Mouse (Mus musculus) kidney, postnatal 25 days (tissue): ENCODE data around the gene Kdelr2.

Source experiments
- DNase-seq, 2 experiments: peaks; one replicate each; pipeline ENCODE4 v3.0.0; 2021; ENCODE audit warnings: mixed read lengths in 2 of 2

Kdelr2 gene

DNA sequence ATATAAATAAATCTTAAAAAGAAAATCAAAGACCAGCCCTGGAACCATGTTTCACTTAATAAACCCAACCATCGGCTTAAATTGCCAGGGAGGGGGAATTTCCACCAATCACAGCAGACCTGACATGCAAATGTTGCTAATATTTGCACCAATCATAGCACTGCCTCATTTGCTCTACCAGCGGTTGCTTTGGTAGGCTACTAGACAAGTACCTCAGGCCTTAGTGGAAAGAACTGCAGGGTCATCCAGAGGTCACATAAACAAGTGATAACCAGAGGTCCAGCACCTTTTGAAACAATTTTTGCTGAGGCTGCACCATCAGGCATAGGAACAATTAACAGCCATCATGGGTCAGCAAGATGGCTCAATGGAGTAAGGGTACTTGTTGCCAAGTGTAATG is 2.1 kb upstream of the Kdelr2 start:
- DNase-seq = no peak

DNA sequence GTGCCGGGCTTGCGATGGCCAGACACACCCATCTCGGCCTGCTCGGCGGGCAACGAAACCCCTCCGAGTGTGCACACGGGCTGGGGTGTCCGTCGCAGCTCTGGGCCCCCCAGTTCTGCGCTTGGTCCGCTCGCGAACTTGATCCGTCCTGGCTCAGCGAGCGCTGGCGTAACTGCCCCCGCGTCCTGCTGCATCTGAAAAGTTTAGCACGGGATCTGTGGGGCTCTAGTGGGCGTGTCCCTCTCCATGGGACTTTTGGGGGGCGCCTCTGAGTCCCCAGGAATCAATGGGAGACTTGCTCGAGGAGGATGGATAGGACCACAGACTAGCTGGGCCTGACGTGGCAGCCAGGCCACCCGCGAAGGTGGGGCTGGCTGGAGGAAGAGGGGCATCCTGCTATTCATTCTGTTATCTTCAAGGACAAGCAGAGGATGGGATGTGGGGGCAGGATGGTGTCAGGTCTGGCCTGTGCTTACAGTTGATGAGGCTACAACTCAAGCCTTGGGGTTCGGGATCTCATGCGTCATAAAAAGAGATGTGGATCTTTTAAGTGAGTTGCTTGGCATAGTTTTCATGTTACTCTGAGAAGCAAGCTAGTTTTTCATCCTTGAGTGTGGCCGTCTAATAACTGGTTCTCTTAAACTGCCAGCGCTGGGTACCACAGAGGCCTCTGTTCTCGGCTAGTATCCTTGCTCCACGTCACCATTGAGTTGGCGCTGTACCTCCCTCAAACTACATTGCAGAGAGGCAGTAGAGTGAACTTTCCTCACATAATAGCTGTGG is 701 bp downstream of the Kdelr2 start:
- peak in 1 of 2 experiments; percentile 16 for DNase-seq

DNA sequence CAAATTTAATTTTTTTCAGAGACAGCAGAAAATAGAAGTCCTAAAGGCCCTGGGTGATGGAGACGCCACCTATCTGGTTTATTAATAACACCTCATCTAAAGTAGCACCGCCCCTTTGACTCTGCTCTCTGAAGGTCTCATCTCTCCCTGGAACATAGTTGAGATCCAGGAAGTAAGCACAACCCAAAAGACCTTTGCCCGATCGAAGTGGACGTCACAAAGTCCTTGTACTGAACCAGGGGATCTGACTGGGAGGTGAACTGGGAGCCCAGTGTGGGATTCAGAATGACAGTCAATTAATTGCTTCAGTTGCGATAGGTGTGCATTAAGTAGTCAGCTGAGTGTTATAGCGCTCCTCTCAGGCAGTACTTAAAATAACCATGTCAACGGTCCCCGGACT is 1.6 kb downstream of the Kdelr2 start:
- peak; percentile 64 to 80 for DNase-seq

DNA sequence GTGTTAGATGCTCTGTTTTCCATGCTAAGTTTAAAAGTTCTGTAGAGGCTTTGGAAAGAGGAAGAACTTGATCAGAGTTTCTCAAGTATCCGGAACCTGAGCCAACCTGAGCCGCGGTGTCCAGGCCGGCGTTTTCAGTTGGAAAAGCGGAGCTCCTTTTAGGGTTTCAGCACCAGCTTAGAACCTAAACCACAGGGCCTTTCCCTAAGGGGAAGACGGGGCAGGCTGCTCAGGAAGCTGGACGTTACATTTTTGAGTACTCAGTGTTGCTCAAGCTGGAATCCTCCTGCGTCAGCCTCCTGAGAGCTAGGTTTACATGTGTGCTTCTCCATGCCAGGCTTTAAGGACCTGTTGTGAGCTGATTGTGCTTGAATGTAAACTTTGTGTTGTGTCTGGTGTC is 2.9 kb downstream of the Kdelr2 start:
- no peak for DNase-seq

DNA sequence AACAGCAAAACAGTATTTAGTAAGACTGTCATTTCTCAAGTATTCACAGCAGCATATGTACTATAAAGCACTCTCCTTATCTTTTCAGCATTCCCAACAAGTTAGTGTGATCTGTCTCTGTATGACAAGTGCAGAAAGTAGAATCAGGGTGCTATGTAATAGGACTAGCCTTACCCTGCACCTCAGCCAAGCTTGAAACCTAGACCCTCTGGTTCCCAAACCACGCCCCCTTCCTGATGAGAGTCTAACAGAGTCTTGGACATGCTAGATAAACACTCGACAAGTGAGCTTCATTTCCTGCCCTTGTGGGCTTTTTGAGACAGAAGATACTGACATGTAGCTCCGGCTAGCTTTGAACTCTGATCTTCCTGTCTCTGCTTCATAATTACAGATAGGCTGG is 5.6 kb downstream of the Kdelr2 start:
- no peak for DNase-seq

DNA sequence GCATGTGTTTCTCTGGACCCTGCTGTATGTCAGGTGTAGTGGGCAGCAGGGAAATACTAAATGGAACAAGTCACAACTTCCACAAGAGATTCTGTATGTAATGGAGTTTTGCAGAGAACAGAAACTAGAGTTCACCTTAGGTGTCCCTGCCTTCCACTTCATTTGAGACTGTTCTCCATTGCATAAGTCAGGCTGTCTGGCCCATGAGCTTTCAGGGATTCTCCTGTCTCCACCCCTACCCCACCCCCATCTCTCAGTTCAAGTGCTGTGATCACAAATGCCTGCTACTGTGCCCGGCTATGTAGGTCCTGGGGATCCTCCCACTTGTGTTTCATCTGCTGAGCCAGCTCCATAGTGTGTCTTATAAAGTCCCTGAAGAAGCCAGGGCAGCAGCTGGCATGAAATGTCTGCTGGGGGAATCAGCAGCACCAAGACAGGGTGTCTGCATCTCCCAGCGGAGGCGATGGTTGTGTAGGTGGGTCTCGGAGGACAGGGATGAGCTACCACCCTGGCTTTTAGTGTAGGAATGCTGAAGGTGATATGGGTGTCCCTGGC is 7.3 kb downstream of the Kdelr2 start:
- no peak for DNase-seq

DNA sequence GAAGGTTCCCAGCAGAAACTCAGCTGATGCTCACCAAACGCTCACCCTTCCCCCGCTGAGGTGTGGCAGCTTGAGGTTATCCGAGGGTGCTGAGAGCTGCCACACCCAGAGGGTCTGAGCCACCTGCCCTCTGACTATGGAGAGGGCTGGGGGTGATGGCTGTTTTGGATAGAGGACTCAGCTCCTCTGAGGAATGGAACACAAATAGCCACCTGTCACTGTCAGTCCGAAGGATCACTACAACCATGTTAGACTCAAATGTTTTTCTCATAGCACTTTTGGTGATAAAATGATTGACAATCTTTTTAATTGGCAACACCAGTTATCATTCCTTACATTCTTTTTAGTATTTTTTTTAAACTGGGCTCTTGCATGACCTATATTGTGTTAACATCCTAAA is 17.8 kb downstream of the Kdelr2 start:
- DNase-seq = no peak

DNA sequence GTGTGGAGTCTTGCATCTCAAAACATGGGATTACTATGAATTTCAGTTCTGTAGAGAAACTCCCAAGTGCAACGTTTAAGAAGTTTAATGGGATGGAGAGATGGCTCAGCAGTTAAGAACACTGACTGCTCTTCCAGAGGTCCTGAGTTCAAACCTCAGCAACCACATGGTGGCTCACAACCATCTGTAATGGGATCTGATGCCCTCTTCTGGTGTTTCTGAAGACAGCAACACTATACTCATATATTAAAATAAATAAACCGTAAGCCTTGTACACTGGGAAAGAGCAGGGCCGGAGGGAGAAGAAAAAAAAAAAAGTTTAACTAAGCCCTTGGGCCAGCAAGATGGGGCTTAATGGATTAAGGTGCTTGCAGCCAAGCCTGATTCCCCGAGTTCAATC is 19.4 kb downstream of the Kdelr2 start:
- DNase-seq = no peak

DNA sequence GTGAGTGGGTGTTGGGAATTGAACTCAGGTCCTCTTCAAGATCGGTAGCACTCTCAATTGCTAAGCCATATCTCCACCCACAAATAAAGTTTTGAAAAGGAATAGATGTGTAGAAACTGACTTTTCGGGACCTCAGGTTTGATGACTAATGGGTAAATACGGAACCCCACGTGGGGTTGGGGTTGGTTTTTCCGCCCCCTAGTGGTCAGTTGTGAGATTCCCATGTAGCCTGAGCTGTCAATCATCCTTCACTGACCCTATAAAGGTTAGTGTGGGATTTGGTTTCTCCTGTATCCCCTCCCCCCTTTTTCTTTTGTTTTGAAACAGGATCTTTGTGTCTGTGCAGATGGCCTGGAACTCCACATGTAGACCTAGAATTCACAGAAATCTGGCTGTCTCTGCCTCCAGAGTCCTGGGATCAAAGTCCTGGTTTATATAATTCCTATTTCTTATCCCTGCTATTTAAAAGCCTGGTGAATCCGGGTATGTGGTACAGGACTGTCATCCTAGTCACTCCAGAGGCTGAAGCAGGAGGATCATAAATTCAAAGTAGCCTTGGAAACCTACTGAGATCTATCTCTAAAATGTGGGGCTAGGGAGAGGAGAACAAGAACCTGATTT is 20.4 kb downstream of the Kdelr2 start:
- DNase-seq = peak; percentile 54 to 73

DNA sequence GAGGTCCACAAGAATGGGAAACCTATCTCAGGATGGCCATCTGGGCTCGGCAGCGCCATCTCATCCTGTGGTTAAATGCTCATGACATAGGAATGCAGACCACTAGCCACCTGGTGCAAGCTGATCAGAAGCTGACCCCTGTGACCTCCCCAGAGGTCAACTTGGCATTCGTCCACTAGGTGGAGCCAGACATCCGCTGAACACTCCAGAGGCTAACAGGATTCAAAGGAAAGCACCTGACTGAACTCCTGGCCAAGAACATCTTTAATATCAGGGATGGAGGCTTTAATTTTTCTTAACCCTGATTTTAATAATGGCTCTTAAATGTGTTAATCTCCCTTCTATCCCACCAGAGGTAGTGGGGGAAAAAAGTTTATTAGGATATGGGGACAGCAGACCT is 30.8 kb downstream of the Kdelr2 start:
- peak; percentile 76 to 85 for DNase-seq

DNA sequence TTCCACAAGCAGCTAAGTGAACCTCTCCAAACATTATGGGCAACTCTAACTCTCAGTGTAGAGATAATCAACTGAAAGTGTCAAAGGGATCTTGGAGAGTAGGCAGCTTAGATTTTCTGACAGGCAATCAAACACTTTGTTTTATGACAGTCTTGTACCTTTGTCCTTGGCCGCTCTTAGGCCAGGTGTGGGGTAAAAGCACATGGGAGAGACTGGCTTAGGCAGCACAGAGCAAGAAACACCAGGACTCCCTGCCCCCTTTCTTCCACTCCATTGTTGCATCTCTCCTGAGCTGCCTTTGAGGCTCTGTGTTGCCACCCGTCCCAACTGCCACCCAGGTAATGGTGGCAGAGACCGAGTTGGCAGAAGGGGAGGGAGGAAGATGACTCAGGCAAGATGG is 37.7 kb downstream of the Kdelr2 start:
- DNase-seq = no peak

DNA sequence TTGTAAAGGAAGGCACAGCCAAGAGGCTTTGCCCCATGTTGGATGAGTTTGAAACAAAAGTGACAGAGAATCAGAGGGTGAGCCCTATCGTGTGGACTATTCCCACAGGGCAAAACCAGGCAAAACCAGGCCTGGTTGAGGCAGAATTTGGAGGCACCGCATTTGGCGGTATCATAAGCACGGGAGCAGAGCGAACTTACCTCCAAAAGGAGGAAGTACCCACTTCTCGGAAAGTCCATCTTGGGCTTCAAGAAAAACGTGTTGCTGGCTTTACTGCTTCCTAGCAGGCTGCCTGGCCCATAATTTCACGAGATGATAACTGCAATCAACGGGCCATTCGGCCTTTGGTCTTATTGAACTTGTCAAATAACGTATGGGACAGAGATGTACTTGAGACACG is 38.1 kb downstream of the Kdelr2 start:
- no peak for DNase-seq

DNA sequence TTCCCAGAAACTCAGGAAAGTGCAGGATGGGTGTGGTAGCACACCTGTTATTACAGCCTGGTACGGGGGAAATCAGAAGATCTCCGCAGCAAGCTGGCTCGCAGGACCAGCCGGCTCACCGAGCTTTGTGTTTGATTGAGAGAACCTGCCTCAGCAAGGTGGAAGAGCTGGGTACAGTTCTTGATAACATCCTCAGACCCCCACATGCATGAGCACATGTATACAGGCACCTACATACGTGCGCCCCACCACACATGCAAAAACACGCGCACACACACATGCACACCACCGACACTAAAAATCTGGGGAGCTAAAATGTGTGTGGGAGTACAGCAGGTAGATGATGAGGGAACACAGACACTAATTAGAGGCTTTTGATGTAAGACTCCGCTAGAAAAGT is 60.0 kb downstream of the Kdelr2 start:
- DNase-seq = no peak

DNA sequence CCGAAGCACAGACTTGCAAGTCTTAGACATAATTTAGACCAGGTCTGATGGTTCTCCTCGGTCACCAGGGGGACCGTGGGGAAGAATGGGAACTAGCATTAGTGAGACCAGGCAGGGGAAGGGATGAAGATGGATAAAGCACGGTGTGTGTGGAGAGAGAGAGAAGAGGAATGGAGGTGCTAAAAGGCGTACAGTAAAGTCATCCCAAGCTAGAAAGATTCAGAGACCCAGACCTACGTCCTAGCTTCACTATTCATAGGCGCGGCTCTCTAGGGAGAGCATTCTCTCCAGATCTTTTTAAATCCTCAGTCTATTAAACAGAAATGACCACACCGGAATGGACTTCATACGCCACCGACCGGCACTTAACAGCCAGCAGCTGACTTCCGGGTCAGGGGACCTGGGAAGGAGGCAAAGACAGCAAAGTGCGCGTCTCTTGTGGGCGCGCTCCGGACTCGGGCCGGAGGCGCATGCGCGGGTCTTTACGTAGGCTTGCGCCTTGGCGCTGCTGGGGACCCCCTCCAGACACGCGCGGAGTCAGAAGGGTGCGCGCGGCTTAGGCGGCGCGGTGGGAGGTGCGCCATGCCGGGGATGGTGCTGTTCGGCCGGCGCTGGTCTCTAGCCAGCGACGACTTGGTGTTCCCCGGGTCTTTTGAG is 60.6 kb downstream of the Kdelr2 start, which contains the start of gene Daglb:
Gene Daglb, plus strand, starts transcription at position 485 of the 657 bp plus-strand sequence.
- peak; percentile 90 to 95 for DNase-seq

DNA sequence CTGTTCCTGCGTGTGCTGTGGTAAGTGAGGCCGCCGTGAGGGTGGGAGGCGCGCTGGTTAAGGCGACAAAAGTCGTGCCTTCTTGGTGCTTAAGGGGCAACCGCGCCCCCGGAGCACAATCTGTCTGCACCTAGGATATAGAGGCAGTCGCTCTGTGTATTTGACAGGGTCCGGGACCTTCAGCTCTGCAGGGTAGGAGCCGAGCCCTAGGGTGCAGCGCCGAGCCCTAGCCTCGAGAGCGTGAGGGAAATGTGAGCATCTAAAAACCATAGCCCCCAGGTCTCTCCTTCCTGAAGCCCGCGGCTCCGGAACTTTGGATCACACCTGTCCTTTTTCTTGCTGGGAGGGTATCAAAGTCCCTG is 61.1 kb downstream of the Kdelr2 start:
- DNase-seq = peak in 1 of 2 experiments; percentile 42

DNA sequence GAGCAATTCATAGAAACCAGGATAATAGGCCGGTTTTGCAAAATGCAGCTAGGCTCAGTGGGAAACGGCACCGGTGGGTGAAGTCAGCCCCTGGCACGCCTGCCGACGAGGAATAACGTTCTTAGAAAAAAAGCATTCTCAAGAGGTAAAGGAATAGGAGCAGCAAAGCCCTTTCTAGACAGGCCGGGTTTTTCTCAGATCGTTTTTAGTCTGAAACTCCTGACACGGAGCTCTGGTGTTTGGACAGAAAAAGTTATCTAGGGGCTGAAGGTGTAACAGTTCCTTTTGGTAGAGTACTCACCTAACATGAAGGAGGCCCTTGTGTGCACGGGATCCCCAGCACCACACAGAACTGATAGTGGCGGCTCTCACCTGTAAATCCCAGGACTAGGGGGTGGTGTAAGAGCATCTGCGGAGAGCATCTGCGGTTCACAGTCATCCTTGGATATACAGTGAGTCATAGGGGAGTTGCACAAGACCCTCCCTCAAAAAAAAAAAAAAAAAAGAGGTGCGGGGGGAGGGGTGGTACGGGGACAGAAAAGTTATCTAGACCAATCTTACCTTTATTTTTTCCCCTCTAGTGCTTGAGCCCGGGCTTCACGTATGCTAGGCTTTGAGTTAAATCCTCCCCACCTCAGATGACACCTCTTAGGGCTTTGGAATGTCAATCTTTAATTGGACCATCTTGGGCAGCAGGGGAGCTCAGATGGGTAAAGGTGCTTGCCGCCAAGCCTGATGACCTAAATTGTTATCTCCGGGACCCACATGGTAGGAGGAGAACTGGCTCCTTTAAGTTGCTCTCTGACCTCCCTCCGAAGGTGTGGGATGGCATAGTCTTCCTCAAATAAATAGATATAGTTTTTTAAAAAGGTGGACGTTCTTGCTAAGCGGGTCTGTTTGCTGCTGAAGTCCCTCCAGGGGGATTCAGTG is 61.8 kb downstream of the Kdelr2 start:
- no peak for DNase-seq

DNA sequence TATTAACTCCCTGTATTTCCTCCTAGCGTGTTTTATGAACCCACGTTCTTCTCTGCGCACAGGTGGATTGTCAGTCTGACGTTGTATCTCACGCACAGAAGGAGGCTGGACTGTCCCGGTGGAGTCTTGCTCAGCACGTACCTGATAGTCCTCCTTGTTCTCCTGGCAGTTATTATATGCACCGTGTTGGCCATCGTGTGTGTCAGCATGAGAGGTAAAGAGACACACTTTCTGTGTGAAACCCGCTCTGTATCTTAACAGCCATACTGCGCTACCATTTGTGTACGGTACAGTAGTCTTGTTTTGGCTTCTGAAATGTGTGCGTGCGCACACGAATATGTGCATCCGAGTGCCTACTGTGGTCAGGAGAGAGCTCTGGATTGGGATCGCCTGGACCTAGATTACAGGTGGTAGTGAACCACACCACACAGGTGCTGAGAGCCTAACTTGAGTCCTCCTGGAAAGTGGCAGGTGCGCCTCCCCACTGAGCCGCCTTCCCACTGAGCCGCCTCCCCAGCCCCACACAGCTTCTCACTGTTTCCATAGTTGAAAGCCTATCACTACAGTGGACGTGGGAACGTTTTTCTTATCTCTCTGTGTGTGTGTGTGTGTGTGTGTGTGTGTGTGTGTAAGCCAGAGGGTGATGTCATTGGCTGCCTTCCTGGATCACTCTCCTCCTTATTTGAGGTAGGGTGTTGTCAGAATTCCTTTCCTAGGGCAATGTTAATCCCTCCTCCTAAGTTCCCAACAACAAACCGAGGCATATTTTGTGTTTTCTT is 63.4 kb downstream of the Kdelr2 start:
- no peak for DNase-seq

DNA sequence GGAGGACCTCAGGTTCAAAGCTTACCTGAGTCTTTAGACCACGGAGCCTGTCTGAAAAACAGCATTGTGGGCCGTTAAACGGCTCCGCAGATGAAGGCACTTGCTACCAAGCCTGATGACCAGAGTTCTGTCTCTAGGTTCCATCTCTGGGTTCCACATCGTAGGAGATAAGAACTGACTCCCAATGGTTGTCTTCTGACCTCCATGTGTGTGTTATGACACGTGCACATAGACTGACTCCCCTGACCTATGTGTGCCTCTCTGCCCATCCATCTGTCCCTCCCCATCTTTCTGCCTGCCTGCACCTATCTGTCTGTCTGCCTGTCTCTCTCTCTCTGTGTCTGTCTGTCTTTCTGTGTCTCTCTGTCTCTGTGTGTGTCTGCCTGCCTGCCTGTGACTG is 64.3 kb downstream of the Kdelr2 start:
- DNase-seq = no peak

DNA sequence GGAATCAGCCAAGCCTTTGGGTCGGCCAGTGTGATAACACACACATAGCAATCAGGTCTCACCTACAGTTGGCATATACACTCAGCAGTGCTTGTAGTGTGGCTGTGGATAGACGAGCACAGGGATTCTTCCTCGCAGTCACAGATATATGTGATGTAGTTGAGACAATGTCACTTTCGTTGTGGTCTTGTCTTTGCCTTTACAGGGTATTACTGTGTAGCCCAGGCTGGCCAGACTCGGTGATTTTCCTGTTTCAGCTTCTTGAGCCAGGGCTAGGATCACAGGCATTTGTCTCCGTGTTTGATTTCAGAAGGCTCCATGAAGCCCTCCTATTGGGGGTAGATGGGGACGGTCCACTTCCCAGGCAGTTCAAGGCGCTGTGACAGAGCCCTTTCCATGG is 66.0 kb downstream of the Kdelr2 start:
- DNase-seq = no peak

DNA sequence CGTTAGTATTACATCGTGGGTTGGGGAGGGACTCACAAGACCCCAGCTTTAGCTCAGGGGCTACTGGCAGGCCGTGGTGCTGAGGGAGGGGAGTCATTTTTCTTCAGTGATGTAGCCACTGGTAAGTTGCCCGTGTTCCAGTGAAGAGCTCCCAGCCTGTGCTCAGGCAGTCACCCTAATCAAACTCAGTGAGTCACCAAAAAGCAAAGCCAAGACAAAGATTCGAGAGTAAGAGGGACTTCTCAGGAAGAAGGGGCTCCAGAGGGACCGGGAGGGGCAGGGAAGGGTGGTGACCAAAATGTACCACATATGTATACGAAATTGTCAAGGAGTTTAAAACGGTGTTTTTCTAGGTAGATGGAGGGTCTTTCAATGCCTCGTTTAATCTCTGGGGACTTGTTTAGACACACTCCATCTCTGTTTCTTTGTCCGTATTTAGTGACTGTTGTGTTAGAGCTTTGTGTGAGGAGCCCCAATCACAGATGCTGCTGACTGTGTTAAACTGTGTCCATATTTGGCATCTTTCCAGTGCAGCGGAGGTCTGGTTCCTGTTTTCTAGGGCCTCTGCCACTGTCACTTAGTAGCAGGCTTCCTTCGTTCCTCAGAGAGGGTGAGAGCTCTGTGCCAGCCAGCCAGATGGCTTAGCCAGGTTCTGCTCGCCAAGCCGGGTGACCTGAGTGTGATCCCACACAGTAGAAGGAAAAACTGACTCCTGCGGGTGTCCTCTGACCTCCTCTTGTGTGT is 67.0 kb downstream of the Kdelr2 start:
- peak; percentile 31 to 49 for DNase-seq

DNA sequence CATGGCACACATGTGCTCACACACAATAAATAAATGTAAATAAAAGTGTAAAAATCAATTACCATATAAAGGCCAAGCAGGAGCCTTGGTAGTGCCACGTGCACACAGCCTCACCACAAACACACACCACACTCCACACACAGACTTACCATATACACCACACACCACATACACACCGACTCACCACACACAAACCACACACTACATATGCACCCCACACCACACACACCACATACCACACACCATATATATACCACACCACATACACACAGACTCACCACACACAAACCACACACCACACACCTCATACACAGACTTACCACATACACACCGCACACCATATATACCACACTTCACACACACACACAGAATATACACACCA is 67.5 kb downstream of the Kdelr2 start:
- DNase-seq = no peak
